Mouse (Mus musculus) ES-E14 (cell line): ENCODE measurements at regions not wholly inside any gene's neighbourhood (a gene's known extent, or its start where the extent isn't known, plus 50 kb on each side); places are given as distances from the start of the nearest gene placed in this dataset.
A peak's percentile ranks its signal among the peaks of the same experiment; 100 is the strongest.

Experiments used
- DNase-seq: peaks from one replicate; pipeline ENCODE4 v3.0.0-alpha.2; 2013; ENCODE audit warnings: low read depth, low spot score
- H3K27ac ChIP-seq: 2 replicates; pipeline ENCODE4 v1.5.1; 2012; ENCODE audit warnings: low read depth, mild to moderate bottlenecking, low read length, moderate library complexity, mixed read lengths; ENCODE audit not compliant: poor library complexity, insufficient read depth, severe bottlenecking
- H3K36me3 ChIP-seq: 2 replicates; pipeline ENCODE4 v1.6.1; 2012; ENCODE audit warnings: mild to moderate bottlenecking, low read length, moderate library complexity, mixed read lengths; ENCODE audit not compliant: control insufficient read depth, poor library complexity, insufficient read depth, severe bottlenecking
- H3K4me1 ChIP-seq, 2 experiments: fragments of 150-350 bp in 1 of 2; sonication (generic) in 1 of 2; 2 replicates each; pipeline ENCODE4 v1.6.1; 2012; ENCODE audit warnings: low read length in 2 of 2, mild to moderate bottlenecking in 1 of 2, mixed read lengths in 1 of 2; ENCODE audit not compliant: control insufficient read depth in 2 of 2, insufficient read depth in 2 of 2, poor library complexity in 1 of 2
- H3K4me3 ChIP-seq, 2 experiments: fragments of 150-350 bp in 1 of 2; sonication (generic) in 1 of 2; 2 replicates each; pipeline ENCODE4 v1.5.1; 2012; ENCODE audit warnings: low read length in 2 of 2, low read depth in 1 of 2, mild to moderate bottlenecking in 1 of 2, mixed read lengths in 1 of 2; ENCODE audit not compliant: insufficient read depth in 1 of 2, poor library complexity in 1 of 2, severe bottlenecking in 1 of 2
- H3K9ac ChIP-seq: 2 replicates; pipeline ENCODE4 v1.6.1; 2012; ENCODE audit warnings: low read depth, mild to moderate bottlenecking, low read length, mixed read lengths; ENCODE audit not compliant: poor library complexity, insufficient read depth, severe bottlenecking
- H3K9me3 ChIP-seq: fragments of 150-350 bp; sonication (generic); 2 replicates; pipeline ENCODE4 v1.6.1; 2012; ENCODE audit warnings: low read depth, mild to moderate bottlenecking, low read length; ENCODE audit not compliant: control insufficient read depth, insufficient read depth
- CHD2 ChIP-seq: IDR thresholded peaks from 2 replicates; pipeline ENCODE4 v1.6.1; 2014; ENCODE audit warnings: mild to moderate bottlenecking, low read depth, low read length, inconsistent platforms
- HCFC1 ChIP-seq: IDR thresholded peaks from 2 replicates; pipeline ENCODE4 v1.6.1; 2012; ENCODE audit warnings: low read length, inconsistent platforms, borderline replicate concordance; ENCODE audit not compliant: insufficient read depth
- MAFK ChIP-seq: IDR thresholded peaks from 2 replicates; pipeline ENCODE4 v1.6.1; 2014; ENCODE audit warnings: mild to moderate bottlenecking, low read depth, low read length, inconsistent platforms; ENCODE audit not compliant: insufficient read depth
- ZC3H11A ChIP-seq: IDR thresholded peaks from 2 replicates; pipeline ENCODE4 v1.6.1; 2012; ENCODE audit warnings: low read depth, mild to moderate bottlenecking, inconsistent platforms, low read length, borderline replicate concordance
- ZNF384 ChIP-seq: IDR thresholded peaks from 2 replicates; pipeline ENCODE4 v1.6.1; 2012; ENCODE audit warnings: low read depth, low read length, inconsistent platforms
- in situ Hi-C, 2 experiments: fragments of 600-800 bp; cut with MboI; formaldehyde crosslinking; loops; one replicate each; pipeline ENCODE4 v1.15.1; 2025; ENCODE audit warnings: low sequenced_read_pairs in 2 of 2, inconsistent platforms in 1 of 2; ENCODE audit not compliant: unreplicated experiment in 2 of 2

GRCm38 (mm10) chr5:119561531-119561930 lies 108.9 kb upstream of the Tbx3 start:
- no peaks in the 10 kb centered on the region for H3K36me3 ChIP-seq
- no peak overlapping the region for H3K27ac ChIP-seq
- no peak for TF ChIP-seq HCFC1
- TF ChIP-seq ZC3H11A: no peak
- TF ChIP-seq ZNF384: no peak
- TF ChIP-seq MAFK: no peak
- TF ChIP-seq CHD2: no peak
- H3K9me3 ChIP-seq: no peaks in the 10 kb centered on the region
- no peak for DNase-seq
- peaks cover 0 to 7% of the 10 kb centered on the region in 2 experiments; a peak in 1 of 4 replicates for H3K4me1 ChIP-seq
- in situ Hi-C loops: no loop called here
- no peak overlapping the region for H3K4me3 ChIP-seq
- H3K9ac ChIP-seq: no peak overlapping the region

DNA sequence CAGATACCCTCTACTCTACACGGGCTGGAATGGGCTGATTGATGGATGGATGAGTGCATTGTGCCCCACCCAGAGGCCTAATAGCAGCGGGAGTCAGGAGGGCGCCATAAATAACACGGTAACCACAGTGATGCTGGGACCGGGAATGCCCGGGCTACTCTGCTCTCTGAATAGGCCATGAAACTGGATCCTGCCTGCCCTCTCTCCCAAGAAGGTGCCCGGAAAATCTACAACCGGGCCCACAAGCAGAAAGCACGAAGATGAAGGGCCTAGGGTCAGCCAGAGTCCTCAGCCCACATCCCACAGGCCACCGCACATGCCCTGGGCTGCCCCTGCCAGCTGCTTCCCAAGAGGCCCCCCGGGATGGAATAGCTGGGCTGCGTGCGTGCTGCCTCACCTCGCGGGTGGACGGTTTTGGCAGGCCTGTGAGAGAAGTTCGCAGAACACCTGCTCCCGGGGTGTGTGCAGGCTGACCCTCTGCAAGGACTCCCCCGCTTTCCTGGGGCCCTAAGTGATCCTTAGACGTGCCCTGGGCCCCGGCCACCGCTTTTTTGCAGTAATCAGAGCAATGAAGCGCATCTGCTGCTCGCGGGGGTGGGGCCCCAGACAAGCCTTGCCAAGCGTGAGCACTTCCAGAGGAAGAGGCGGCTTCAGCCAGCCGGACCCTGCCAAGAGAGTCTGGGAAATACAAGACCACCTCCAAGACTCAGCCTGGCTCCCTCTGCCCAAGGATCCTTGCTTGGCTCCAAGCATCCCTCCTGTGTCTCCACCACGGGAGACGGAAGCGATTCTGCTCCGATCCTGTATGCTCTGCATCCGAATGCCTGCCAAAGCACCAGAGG lies 106.7 kb upstream of the Tbx3 start:
- no peak for DNase-seq
- Histone ChIP-seq H3K4me3 (peak overlapping the region in 1 of 2 experiments; percentile 13; a peak in 2 of 4 replicates), H3K36me3 (no peaks in the 10 kb centered on the region), H3K9ac (peak overlapping the region; percentile 10; the same call in 1 of the 2 replicates), H3K9me3 (no peaks in the 10 kb centered on the region), H3K4me1 (peaks cover 0 to 7% of the 10 kb centered on the region in 2 experiments; a peak in 1 of 4 replicates), H3K27ac (no peak overlapping the region)
- no peak for TF ChIP-seq HCFC1
- TF ChIP-seq CHD2: no peak
- no peak for TF ChIP-seq MAFK
- TF ChIP-seq ZNF384: no peak
- no peak for TF ChIP-seq ZC3H11A
- in situ Hi-C loops: no loop called here

- TF ChIP-seq HCFC1: no peak
- TF ChIP-seq ZC3H11A: no peak
- TF ChIP-seq MAFK: no peak
- TF ChIP-seq ZNF384: no peak
- TF ChIP-seq CHD2: no peak
- DNase-seq: no peak
- in situ Hi-C loops: no loop called here
- H3K36me3 ChIP-seq: no peaks in the 10 kb centered on the region
- H3K9me3 ChIP-seq: no peaks in the 10 kb centered on the region
- H3K4me1 ChIP-seq: peaks cover 0 to 7% of the 10 kb centered on the region in 2 experiments; a peak in 1 of 4 replicates
- no peak overlapping the region for H3K4me3 ChIP-seq
- H3K9ac ChIP-seq: no peak overlapping the region
- H3K27ac ChIP-seq: no peak overlapping the region
These were observed 102.8 kb upstream of the Tbx3 start for GRCm38 (mm10) chr5:119567639-119568038.

DNA sequence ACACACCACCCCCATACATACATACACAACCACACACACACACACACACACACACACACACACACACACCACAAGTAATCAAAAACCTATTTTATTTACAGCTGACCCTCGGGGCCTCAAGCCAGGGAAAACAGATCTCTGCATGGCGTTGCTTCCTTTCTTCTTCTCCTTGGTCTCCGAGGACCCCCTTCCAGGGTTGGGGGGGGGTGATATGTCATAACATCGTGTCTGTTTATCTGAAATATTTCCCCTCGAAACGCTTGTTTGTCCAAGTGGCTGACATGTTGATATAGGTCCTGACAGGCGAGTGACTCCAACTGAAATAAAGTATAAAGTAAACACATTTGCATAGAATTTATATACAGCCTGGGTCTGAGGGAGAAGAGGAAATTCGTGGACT lies 100.4 kb upstream of the Tbx3 start:
- Histone ChIP-seq H3K9me3 (no peaks in the 10 kb centered on the region), H3K4me3 (no peak overlapping the region), H3K9ac (no peak overlapping the region), H3K27ac (no peak overlapping the region), H3K36me3 (no peaks in the 10 kb centered on the region), H3K4me1 (no peaks in the 10 kb centered on the region)
- in situ Hi-C loops: no loop called here
- no peak for DNase-seq
- no peak for TF ChIP-seq HCFC1
- TF ChIP-seq ZNF384: no peak
- TF ChIP-seq CHD2: no peak
- TF ChIP-seq ZC3H11A: no peak
- TF ChIP-seq MAFK: no peak
